Mouse (Mus musculus): ENCODE measurements around the gene Samt3.

Gene Samt3

DNA sequence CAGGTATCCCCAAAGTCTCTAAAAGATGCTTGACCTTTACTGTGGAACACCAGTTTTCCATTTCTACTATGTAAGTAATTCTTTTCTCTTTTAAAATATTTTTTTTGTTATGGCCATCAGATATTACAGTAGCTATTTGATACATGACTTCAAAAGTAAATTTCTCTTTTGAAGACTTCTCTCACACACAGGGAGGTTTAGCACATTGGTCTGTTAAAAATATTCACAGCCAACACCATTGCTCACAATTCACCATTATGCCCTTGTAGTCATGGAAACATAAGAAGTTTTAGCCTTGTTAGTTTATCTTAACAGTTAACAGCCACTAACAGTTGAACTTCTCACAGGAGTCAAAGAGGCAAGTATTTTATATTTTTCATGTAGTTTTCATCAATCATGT is at the start of gene Samt3:
TSS of gene Samt3 (plus strand) at position 301 of the 400 bp plus-strand sequence.
- DNase-seq (ENCODE audit: low spot score in 2 of 2): no peak

- no peak for DNase-seq (ENCODE audit: low spot score in 2 of 2)
Measured at GRCm38 (mm10) chrX:86016591-86016990, 27.4 kb upstream of the Samt3 start.

GRCm38 (mm10) chrX:86088672-86089071 is 44.7 kb downstream of the Samt3 start:
- DNase-seq (ENCODE audit: low spot score in 2 of 2): no peak
